Mouse (Mus musculus) limb, embryonic 11.5 days (tissue): ENCODE measurements around the gene Snapin. TPM values are rescaled to one million over a fixed set of nuclear protein-coding genes. Genes with fewer than 3 reads are reported as not detected.

Experiments used
- ATAC-seq: fragments of 200-750 bp; cut with Nextera tagmentation; 2 replicates; pipeline ENCODE4 v1.8.0; 2017; ENCODE audit warnings: low read depth; ENCODE audit not compliant: insufficient number of reproducible peaks, low FRiP score, low TSS enrichment
- DNase-seq: peaks from one replicate; pipeline ENCODE4 v3.0.0-alpha.2; 2015; ENCODE audit warnings: low spot score
- H3K27ac ChIP-seq: fragments of 300-500 bp; sonication (generic); replicated peaks from 2 replicates; pipeline ENCODE4 v1.5.1; 2014; ENCODE audit warnings: low read depth, mild to moderate bottlenecking, low read length
- H3K27me3 ChIP-seq: fragments of 300-500 bp; sonication (generic); 2 replicates; pipeline ENCODE4 v1.6.1; 2014; ENCODE audit warnings: mild to moderate bottlenecking, low read length, mixed read lengths; ENCODE audit not compliant: control insufficient read depth, insufficient read depth
- H3K36me3 ChIP-seq: fragments of 300-500 bp; sonication (generic); 2 replicates; pipeline ENCODE4 v1.6.1; 2014; ENCODE audit warnings: mild to moderate bottlenecking, low read length, moderate library complexity, mixed read lengths; ENCODE audit not compliant: control insufficient read depth, insufficient read depth
- H3K4me1 ChIP-seq: fragments of 300-500 bp; sonication (generic); 2 replicates; pipeline ENCODE4 v1.6.1; 2014; ENCODE audit warnings: low read length, mixed read lengths; ENCODE audit not compliant: control insufficient read depth, insufficient read depth
- H3K4me2 ChIP-seq: fragments of 300-500 bp; sonication (generic); 2 replicates; pipeline ENCODE4 v1.6.1; 2014; ENCODE audit warnings: low read depth, mild to moderate bottlenecking, moderate library complexity; ENCODE audit not compliant: severe bottlenecking
- H3K4me3 ChIP-seq: fragments of 300-500 bp; sonication (generic); 2 replicates; pipeline ENCODE4 v1.5.1; 2014; ENCODE audit warnings: low read depth, low read length
- H3K9ac ChIP-seq: fragments of 300-500 bp; sonication (generic); 2 replicates; pipeline ENCODE4 v1.6.1; 2014; ENCODE audit warnings: mild to moderate bottlenecking, low read length
- H3K9me3 ChIP-seq: fragments of 300-500 bp; sonication (generic); 2 replicates; pipeline ENCODE4 v1.6.1; 2016; ENCODE audit warnings: low read length; ENCODE audit not compliant: control insufficient read depth
- WGBS: fragments of 180-500 bp; shearing (Covaris S2); extraction: QIAGEN DNeasy Blood & Tissue Kit; methylation state at CpG from one replicate; pipeline ENCODE4 v1.1.7; 2014; 5-methylcytosine and 5-hydroxymethylcytosine counted together
- polyA plus RNA-seq: library from polyadenylated mRNA; unstranded; fragments of >200 nt; fragmentation: Nextera tagmentation; extraction: Ambion mirVana; gene quantifications from 2 replicates; pipeline ENCODE4 v1.2.1, GENCODE M21; 2014

Gene Snapin
- polyA plus RNA-seq, 1 experiment from 2014 or later = 60.5 TPM

GRCm38 (mm10) chr3:90440756-90441155 lies 50.1 kb downstream of the Snapin start:
- no peaks in the 10 kb centered on the region for H3K9me3 ChIP-seq
- H3K4me1 ChIP-seq = no peaks in the 10 kb centered on the region; the same call in 1 of the 2 replicates
- H3K36me3 ChIP-seq = no peaks in the 10 kb centered on the region
- WGBS = 87% methylated on average over 2 of the region's 2 CpGs
- no peak overlapping the region for H3K4me2 ChIP-seq
- no peaks in the 10 kb centered on the region for H3K27me3 ChIP-seq
- no peak overlapping the region for H3K4me3 ChIP-seq
- H3K9ac ChIP-seq = no peak overlapping the region
- ATAC-seq (no peak), DNase-seq (no peak)
- no peak overlapping the region for H3K27ac ChIP-seq

Other genes with a start within 250 kb of the Snapin start
- 11.0 and 11.3 TPM in 2 replicates for gene Creb3l4, start 247.5 kb downstream of the Snapin start, polyA plus RNA-seq
- gene Slc39a1, start 242.9 kb downstream of the Snapin start, polyA plus RNA-seq = 58.0 and 58.3 TPM in 2 replicates
- 16.7 TPM in 2 replicates for gene Crtc2, start 236.9 kb downstream of the Snapin start, polyA plus RNA-seq
- 3.9 and 5.5 TPM in 2 replicates for gene Dennd4b, start 225.8 kb downstream of the Snapin start, polyA plus RNA-seq
- gene Gatad2b, start 197.9 kb downstream of the Snapin start, polyA plus RNA-seq = 16.2 and 18.9 TPM in 2 replicates
- 24.0 and 28.7 TPM in 2 replicates for gene Slc27a3, start 101.1 kb downstream of the Snapin start, polyA plus RNA-seq
- 47.2 and 56.7 TPM in 2 replicates for gene Ints3, start 57.4 kb downstream of the Snapin start, polyA plus RNA-seq
- gene Npr1, start 25.2 kb downstream of the Snapin start, polyA plus RNA-seq = 2.0 and 2.3 TPM in 2 replicates
- 377 and 385 TPM in 2 replicates for gene Ilf2, start 14.9 kb downstream of the Snapin start, polyA plus RNA-seq
- 125 and 129 TPM in 2 replicates for gene Chtop, start 18.5 kb upstream of the Snapin start, polyA plus RNA-seq
- gene S100a1, start 23.4 kb upstream of the Snapin start, polyA plus RNA-seq = 4.6 and 7.3 TPM in 2 replicates
- gene S100a13, start 23.4 kb upstream of the Snapin start, polyA plus RNA-seq = 11.8 and 12.6 TPM in 2 replicates
- gene S100a14, start 35.8 kb upstream of the Snapin start, polyA plus RNA-seq = not detected in 2 replicates
- gene S100a16, start 46.2 kb upstream of the Snapin start, polyA plus RNA-seq = 36.6 and 42.1 TPM in 2 replicates
- 0.43 TPM in 1 of 2 replicates, not detected in the other for gene S100a3, start 69.5 kb upstream of the Snapin start, polyA plus RNA-seq
- not detected in 2 replicates for gene S100a2, start 99.2 kb upstream of the Snapin start, polyA plus RNA-seq
- not detected in 2 replicates for gene Gm42674, start 110.9 kb upstream of the Snapin start, polyA plus RNA-seq
- 0.72 and 1.0 TPM in 2 replicates for gene S100a4, start 112.7 kb upstream of the Snapin start, polyA plus RNA-seq
- gene S100a5, start 117.5 kb upstream of the Snapin start, polyA plus RNA-seq = not detected in 2 replicates
- gene S100a6, start 121.8 kb upstream of the Snapin start, polyA plus RNA-seq = 14.5 and 17.5 TPM in 2 replicates
- not detected in 2 replicates for gene S100a7a, start 163.0 kb upstream of the Snapin start, polyA plus RNA-seq
- 3.7 TPM in 2 replicates for gene S100a8, start 177.9 kb upstream of the Snapin start, polyA plus RNA-seq
- 1.5 and 2.3 TPM in 2 replicates for gene S100a9, start 204.7 kb upstream of the Snapin start, polyA plus RNA-seq
- not detected in 2 replicates for gene Pglyrp4, start 235.9 kb upstream of the Snapin start, polyA plus RNA-seq